Mouse (Mus musculus): ENCODE measurements around the gene Rsg1.

Rsg1 gene

DNA sequence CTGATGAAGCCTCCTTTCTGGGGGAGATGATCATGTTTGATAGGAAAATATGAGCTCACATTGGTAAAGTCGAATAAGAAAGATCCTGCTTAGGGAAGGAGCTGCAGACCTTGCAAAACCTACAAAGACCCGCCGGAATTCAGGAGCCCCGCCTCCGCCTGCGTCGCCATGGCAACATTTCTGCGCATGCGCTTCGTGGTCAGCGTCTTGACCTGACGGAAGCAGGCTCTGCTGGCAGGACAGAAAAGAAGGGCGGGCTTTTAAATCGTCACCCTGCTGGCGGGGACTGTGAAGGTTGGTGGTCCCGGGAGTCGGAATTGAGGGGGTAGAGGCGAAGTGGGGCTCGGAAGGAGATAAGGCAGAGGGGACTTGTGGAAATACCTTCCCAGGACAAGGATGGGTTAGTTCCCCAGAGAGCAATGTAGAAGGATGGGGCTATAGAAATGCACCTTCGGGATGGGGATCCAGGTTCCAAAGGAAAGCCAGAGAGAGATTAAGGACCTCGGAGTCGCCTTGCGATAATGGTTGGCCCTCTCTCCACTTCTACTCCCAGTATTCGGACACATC lies at the start of gene Rsg1:
Gene Rsg1, plus strand, starts transcription at position 187 of the 567 bp plus-strand sequence.
- DNase-seq = peak; percentile 94

DNA sequence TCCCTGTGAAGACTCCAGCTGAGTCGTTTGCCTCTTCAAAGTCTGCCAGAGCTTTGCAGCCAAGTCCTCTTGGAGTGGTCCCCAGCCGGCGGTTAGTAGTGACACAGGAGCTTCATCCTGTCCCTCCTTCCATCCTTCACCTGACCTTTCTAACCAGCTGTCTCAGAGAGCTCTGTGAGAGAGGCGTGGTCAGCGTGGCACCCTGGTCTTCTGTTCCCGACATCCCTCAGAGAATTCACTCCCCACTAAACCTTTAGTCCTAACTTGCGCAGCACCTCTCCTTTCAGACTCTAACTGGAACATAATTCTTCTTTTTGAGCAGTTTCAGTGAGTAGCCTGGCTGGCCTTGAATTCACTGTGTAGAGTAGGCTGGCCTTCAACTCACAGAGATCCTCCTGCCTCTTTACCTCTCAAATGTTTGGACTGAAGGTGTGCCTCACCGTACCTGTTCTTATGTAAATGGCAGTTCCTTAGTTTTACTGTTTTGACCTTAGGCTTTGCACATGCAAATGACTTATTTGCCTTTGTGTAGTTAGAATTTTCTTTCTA lies 47.9 kb upstream of the Rsg1 start:
- DNase-seq = no peak

DNA sequence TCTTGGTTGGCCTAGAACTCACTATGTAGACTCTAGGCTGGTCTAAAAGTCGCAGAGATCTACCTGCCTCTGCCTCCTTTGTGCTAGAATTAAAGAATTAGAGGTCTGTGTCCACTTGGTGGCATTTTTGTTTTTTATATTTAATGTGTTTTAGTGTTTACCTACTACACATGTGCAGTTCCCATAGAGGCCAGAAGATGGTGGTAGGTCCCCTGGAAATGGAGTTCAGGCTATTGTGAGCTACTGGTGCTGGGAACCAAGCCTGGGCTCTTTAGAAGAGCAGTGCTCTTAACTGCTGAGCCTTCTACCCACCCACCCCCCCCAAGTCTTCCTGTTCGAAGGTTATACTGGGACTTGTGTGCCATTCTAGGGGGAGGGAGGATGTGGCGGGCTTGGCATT lies 46.6 kb upstream of the Rsg1 start:
- no peak for DNase-seq

DNA sequence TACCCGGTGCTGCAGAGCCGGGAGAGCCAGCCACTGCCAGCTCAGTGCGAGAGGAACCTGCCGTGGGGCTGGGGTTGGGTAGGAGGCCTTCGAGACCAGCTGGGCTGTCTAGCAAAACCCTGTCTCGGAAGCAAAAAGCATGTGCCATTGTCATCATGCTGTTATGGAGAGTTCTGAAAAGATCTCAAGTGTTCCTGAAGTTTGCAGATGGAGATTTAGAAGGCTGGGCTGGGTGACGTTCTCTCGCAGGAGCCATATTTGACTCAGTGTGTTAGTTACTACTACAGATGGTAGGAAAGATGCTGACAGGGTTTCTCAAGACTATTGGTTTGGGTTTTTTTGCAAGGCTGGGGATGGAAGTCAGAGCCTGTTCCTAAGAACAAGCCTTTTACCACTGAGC lies 41.6 kb upstream of the Rsg1 start:
- no peak for DNase-seq

DNA sequence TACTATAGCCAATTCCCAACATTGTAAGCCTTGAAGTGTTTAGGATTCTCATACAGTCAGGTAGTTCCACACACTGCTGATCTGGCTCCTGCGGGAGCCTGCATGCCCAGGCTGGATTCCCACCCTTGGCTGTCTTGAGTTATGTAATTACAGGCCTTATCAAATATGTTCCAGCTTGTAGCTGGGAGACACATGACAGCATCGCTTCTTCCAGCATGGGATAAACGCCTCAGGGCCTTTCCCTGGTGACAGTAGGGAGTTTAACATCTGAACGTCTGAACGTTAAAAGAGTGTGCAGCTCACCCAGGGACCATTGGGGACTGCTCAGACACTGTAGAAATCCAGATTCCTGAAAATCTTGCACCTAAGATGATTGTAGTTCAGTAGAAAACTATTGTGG lies 38.0 kb upstream of the Rsg1 start:
- no peak for DNase-seq

DNA sequence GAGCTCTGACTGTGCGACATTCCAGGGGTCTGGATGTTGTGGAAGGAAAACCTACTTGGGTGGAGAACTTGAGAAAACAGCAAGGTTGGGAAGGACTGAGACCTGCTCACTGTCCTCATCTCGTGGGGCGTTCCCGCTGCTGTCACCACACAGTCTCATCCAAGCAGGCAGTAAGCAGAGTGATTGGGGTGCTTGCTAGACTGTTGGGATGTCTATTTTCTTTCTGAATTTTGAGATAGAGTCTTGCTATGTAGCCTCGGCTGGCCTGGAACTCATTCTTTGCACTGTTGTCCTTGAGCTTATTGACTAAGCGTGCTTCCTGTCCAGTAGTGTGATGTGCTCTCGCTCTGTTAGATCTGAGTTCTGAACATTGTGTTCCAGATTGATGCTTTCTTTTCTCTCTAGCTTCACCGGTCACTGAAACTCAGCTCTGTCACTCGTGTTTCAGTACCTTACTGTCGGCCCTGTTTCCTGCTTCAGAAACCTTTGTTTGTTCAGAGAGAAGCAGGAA lies 37.4 kb upstream of the Rsg1 start:
- DNase-seq = no peak

DNA sequence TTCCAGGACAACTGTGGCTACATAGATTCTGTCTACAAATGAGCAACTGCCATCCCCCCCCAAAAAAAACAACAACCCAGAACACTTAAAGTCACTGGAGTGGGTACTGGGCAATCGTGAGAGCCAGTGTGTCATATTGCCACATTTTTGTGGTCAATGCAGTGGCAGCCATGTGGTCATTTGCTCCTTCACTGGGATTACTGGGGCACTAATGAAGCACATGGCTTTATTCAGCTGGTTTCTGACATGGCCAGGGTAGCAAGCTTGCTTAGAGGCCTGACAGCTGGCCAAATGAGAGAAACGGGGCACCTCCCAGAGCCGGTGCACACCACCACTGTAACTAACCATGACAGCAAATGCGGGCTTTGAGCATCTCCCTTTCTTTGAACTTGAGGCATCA lies 35.3 kb upstream of the Rsg1 start:
- no peak for DNase-seq

DNA sequence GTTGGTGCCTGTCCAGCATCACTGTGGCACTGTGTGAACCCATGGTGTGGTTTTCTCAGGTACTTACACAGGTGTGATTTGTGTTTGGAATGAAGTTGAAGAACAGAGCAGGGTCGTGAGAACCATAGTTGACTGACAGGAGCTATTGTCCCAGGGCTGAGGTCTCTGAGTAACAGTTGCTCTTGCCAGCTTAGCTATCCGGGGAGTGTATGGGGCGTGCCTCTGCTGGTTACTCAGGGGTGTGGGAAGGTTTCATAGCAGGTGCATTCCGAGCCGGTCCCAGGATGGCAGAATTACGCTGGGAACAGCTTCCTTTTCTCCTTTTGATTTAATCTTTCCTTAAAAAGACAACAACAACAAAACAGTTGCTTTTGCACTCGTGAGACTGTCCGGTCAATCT lies 32.9 kb upstream of the Rsg1 start:
- no peak for DNase-seq

DNA sequence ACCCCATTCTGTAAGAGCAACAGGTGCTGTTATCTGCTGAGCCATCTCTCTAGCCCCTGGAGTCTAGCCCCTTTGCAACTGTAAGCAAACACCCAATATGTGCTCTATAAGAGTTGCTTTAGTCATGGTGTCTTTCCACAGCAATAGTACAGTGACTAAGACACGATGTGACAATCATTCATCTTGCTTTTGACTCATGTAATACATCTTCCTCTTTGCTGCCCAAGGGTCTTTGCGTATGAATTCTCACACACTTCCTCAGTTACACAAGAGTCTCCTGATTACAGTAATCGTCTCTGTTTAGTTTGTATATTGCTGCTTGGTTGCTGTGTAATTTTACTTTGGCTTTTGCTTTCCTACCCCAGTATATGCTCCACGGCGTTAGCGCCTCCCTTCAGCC lies 31.8 kb upstream of the Rsg1 start:
- no peak for DNase-seq

DNA sequence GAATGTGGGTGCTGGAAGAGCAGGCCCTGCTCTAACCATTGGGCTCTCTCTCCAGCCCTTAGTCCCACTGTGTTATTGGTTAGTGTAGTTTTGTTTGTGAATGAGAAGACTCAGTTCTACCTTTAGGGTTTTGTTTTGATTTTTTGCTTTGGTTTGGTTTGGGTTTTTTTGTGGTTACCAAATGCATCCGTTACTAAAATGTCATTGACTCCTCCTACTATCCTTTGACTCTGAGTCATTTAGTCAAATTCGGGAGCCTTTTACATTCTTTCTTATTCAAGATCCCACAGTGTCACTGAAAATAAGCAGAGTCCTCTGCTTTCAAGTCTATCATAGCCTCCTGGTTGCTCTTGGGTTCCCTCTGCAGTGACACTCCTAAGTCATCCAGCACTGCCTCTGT lies 29.8 kb upstream of the Rsg1 start:
- DNase-seq = no peak

DNA sequence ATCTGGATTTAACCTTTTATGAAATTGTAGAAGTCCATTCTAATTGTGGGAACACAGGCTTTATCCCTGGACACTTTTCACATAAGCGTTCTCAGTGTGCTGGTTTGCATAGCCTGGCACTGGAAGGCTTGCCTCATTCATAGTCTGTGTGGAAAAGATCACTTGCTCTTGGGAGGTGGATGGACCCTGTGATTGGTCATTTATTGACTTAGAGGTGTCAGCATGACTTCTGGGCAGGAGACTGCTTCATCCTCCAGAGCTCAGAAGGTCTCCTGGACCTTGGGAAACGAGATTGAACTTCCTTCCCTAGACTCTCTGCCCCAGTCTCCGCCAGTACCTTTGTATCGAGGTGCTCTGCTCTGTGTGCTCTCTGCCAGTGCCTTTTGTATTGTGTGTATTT lies 29.3 kb upstream of the Rsg1 start:
- no peak for DNase-seq

DNA sequence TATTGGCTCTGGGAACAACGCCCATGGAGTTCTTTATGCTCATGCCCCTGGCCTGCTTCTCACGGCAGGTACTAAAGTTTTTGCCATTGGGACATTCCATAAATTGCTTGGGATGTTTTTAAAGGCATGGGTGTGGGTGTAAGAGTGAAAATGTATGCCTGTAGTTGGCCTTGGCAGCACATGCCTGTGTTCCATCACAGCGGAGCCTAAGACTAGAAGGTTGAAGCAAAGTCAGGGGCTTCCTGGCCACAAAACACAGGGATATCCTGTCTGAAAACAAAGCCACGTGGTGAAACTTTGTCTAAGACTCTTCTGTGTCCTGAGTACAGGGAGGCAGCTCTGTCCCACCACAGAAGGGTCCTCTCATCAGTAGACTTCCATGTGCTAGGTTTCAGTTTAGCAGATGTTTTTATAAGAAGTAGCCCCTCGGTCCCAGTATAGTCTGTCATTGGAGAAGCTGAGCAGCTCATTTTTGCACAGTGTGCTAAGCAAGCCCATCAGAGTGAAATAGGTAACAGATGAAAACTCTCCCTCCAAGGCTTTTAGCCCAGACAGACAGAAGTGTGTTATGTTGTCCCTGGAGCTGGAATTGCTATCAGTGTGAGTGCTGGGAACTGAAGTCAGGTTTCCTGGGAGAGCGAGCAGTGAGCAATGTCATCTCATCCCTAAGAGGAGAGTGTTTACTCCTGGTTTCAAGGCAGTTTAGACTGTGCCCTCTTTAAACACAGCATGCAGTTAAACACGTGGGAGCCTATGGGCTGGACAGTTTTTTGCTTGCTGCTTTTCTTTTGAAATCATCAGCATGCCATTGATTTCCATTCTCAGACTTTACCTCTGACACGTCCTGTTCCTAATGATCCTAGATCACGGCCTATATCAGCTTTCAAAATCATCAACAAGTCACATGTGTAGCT lies 26.6 kb upstream of the Rsg1 start:
- no peak for DNase-seq

DNA sequence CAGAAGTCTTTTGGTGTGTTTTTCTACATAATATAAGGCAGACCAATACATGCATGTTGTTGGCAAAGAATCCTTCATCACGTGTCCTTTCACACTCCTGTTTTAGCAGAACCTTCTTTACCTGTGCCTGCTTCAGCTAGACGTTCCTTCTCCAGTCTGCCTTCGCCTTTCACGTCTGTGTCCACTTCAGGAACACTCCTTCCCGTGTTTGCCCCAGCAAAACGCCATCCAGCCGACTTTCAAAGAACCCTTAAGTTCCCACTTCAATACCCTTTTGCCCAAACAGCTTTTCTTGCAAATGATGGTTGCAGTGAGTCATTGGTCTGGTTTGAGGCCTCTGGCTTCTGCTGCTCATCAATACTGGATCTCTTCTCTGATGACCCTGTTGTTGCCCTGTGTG lies 22.5 kb upstream of the Rsg1 start:
- DNase-seq = no peak

DNA sequence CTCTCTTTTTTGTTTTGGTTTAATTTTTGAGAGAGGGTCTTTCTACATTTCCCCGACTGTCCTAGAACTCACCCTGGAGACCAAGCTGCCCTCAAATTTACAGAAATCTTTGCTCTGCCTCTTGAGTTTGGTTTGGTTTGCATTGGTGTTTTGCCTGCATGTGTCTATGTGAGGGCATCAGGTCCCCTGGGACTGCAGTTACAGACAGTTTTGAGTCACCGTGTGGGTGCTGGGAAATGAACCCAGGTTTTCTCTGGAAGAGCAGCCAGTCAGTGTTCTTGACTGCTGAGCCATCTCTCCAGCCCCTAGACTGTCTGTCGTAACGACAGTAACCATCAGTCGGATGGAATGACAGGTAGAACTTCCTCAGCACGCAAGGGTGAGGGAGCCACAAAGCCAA lies 19.2 kb upstream of the Rsg1 start:
- DNase-seq = no peak

DNA sequence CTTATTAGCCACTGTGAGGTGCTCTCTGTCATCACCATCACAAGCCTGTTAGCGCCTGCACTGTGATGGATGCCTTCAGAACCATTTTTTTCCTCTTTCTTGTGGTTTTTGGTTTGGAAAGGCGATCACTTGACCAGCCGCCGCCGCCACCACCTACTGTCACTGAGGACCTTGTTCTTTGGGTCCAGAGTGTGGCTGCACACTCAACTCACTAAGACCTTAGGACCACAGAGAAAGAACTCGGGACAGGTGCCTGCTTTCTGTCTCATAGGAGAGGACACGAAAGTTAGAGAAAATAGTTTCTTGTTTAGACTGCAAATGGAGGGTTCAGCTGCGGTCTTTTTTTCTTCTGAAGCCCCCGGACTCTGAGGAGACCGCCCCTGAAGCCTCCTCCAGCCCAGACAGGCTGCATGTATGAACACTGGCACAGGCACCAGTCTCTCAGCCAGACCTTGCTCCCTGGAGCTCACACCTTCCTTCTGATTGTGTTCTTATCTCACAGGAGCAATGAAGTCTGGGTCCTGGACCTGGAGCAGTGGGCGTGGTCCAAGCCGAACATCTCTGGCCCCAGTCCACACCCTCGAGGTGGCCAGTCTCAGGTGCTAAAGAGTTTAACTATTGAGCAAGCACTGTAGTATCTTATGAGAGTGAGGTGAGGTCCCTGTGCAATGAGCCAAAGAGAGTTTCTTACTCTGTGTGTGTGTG lies 16.6 kb upstream of the Rsg1 start:
- no peak for DNase-seq

DNA sequence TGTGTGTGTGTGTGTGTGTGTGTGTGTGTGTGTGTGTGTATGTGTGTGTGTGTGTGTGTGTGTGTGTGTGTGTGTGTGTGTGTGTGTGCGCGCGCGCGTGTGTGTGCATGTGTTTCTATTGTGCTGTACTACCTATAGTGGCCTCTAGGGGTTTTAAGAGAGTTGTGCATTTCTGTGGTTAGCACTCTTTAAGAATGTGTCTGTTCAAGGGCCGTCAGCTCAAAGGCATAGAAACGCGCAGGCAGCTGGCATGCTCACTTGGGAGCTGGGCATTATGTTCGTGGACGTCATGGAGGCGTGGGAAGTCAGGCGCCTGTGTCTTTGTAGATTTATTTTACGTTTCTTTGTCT lies 16.1 kb upstream of the Rsg1 start:
- DNase-seq = no peak

DNA sequence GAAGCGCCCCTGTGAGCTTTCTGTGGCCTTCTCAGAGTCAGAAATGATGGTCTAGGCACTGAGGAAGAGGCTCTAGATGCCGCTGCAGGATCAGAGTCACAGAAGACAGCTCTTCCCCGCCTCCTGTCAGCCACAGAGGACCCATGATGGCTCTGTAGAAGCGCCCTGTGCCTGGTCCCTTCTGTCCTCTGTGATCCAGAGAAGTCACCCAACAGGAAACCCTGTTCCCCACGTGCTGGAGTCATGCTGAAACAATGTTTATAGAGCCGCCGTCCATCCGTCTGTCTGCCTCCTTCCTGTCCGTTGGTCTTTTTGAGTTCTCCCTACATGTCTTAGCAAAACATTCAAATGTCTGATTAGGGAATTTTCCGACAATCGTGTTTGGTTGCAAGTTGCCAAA lies 12.8 kb upstream of the Rsg1 start:
- DNase-seq = no peak

DNA sequence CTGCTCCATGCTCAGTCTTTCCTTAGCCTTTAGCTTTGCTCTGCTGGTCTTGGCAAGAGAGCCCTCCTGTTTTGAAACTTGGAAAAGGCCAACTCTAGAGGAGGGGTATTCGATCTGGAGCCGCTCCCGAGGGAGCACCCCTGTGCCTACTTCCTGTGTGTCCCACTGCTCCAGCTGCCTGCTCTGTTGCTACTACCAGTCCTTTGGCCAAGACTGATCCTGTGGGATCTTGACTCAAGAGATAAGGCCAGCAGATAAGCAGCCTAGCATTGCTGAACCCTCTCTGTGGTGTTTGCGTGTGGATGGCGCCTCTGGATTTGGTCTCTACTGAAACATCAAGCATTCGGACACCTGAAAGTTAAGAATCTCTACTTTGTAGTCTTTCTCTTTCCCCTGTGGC lies 11.6 kb upstream of the Rsg1 start:
- no peak for DNase-seq

DNA sequence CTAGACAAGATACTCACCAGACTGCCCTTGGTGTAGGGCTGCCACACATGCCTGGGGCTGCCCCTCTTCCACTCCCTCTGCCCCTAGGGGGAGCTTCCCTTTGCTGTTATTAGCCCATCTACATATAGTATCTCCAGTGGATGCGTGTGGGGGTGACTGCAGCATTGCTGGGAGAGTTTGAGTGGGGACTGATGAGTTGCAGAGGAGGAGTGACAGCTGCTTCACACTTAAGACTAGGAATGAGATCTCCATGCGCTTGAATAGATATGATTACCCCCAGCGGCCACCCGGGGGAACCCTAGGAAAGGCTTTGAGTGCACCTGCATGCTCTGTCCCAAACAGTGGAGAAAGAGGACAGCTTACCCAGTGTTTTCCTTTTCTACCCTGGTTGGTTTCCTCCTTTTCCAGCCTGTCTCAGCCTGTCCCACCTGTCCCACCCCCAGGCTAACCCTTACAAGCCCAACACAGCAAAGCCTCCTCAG lies 9.1 kb upstream of the Rsg1 start:
- DNase-seq = peak; percentile 32 to 36

DNA sequence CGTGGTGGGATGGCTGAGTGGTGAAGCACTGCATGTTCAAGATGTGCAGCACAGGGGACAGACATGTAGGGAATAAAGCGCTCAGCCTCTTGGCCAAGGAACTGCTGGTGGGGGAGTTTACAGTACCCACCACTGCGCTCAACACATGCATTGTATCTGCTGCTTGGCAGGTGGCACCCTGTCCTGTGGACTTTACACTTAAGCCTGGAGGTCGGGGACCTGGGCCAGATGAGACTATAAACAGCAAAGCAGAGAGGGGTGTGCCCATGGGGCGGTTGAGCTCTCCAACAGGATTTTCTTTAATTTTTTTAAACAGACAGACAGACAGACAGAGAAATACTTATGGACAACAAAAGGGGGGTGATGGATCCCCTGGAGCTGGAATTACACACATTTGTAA lies 6.7 kb upstream of the Rsg1 start:
- no peak for DNase-seq

DNA sequence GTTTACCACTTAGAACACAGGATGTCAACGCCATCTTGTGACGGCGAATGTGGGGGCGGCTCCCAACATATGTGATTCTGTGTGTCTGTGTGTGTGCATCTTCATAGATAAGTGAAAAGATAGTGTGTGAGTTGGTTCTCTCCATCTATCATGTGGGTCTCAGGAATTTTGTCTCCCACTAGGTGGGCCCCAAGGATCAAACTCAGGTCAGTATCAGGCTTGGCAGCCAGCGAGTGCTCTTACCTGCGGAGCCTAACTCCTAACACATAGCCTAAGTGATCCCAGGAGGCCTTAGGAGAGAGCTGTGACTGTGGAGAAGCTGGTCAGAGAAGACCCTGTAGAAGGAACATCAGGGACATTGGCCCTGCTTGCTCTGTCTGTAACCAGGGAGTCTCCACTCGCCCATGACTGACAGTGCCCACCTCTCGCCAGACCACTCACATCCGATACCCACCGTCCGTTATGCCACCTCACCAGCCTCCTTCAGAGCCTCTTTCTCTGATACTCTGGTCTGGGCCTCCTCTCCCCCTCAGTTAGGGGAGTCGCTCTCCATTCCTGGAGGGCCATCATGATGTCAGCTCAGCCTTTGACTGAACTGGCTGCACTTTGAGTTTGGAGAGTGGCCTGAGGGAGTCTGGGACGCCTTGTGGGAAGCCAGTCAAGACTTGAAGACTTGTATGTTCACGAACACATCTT lies 3.1 kb upstream of the Rsg1 start:
- DNase-seq = peak; percentile 41 to 43

DNA sequence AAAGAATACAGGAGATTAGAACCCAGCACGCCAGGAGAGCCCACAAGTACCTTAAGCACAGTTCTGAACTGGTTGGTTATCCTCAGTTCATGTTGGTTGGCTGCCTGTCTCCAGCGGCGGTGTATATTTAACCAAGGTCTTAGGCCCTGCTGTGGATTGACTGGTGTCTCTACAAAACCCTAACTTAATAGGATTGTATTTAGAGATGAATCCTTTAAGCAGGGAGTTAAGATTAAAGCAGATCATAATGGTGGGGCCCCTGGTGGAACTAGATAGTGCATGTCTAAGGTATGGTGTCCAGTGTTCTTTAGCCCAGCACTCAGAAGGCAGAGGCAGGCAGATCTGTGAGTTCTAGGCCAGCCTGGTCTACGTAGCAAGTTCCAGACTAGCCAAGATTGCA lies 2.1 kb upstream of the Rsg1 start:
- DNase-seq = no peak

DNA sequence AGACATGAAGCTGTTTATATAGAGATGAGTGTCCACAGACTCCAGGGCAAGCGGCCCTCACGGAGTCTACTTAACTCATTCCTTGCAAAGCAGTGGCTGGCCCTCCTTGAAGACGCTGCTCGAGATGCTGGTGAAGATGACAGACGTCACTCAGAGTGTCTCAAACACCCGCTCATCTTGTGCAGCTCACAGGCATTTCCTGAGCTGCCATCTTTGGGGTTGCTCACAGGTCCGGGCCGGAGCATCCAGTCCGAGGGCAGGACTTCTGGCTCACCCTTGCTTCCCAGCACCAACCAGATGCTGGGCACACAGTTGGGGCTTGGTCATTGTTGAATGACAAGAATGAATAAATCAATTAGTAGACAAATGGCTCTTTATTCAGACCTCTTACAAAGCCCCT lies 864 bp upstream of the Rsg1 start:
- DNase-seq = no peak

Data from B cell, adult 2 months (primary cell).